Mouse (Mus musculus): ENCODE measurements at regions not wholly inside any gene's neighbourhood (a gene's known extent, or its start where the extent isn't known, plus 50 kb on each side); places are given as distances from the start of the nearest gene placed in this dataset.

- no peak for ATAC-seq (ENCODE audit: insufficient read depth)
- Histone ChIP-seq H3K4me3 (replicated peaks) (no peak overlapping the region), H3K9me3 (replicated peaks) (no peaks in the 10 kb centered on the region), H3K36me3 (replicated peaks) (no peaks in the 10 kb centered on the region), H3K4me1 (replicated peaks) (no peaks in the 10 kb centered on the region), H3K4me2 (no peak overlapping the region), H3K9ac (no peak overlapping the region), H3K27ac (replicated peaks) (no peak overlapping the region), H3K27me3 (no peaks in the 10 kb centered on the region)
- WGBS (ENCODE audit: insufficient replicate concordance) = 64% methylated on average over 1 of the region's 1 CpGs
Measured at GRCm38 (mm10) chr13:111100448-111100847, 154.4 kb upstream of the Actbl2 start.

- Histone ChIP-seq H3K9ac (no peak overlapping the region), H3K4me2 (no peak overlapping the region), H3K27ac (replicated peaks) (no peak overlapping the region), H3K4me3 (replicated peaks) (no peak overlapping the region), H3K36me3 (replicated peaks) (no peaks in the 10 kb centered on the region), H3K4me1 (replicated peaks) (no peaks in the 10 kb centered on the region), H3K9me3 (replicated peaks) (no peaks in the 10 kb centered on the region), H3K27me3 (no peaks in the 10 kb centered on the region)
- 57% methylated on average over 4 of the region's 4 CpGs for WGBS (ENCODE audit: insufficient replicate concordance)
- ATAC-seq (ENCODE audit: insufficient read depth) = no peak
Measured at GRCm38 (mm10) chr13:111104567-111105219, 150.1 kb upstream of the Actbl2 start.

GRCm38 (mm10) chr13:111131108-111131507 lies 123.7 kb upstream of the Actbl2 start:
- no peaks in the 10 kb centered on the region for H3K27me3 ChIP-seq
- no peak overlapping the region for H3K27ac ChIP-seq (replicated peaks)
- no peaks in the 10 kb centered on the region for H3K4me1 ChIP-seq (replicated peaks)
- H3K36me3 ChIP-seq (replicated peaks) = no peaks in the 10 kb centered on the region
- no peak for ATAC-seq (ENCODE audit: insufficient read depth)
- H3K9ac ChIP-seq = no peak overlapping the region
- 54% methylated on average over 3 of the region's 3 CpGs for WGBS (ENCODE audit: insufficient replicate concordance)
- no peaks in the 10 kb centered on the region for H3K9me3 ChIP-seq (replicated peaks)
- no peak overlapping the region for H3K4me3 ChIP-seq (replicated peaks)
- H3K4me2 ChIP-seq = no peak overlapping the region

- Histone ChIP-seq H3K4me3 (replicated peaks) (no peak overlapping the region), H3K9me3 (replicated peaks) (no peaks in the 10 kb centered on the region), H3K36me3 (replicated peaks) (no peaks in the 10 kb centered on the region), H3K4me2 (no peak overlapping the region), H3K9ac (no peak overlapping the region), H3K27me3 (no peaks in the 10 kb centered on the region), H3K4me1 (replicated peaks) (no peaks in the 10 kb centered on the region), H3K27ac (replicated peaks) (no peak overlapping the region)
- 64% methylated on average over 3 of the region's 3 CpGs for WGBS (ENCODE audit: insufficient replicate concordance)
- ATAC-seq (ENCODE audit: insufficient read depth) = no peak
Measured at GRCm38 (mm10) chr13:111136392-111136791, 118.4 kb upstream of the Actbl2 start.

- ATAC-seq (ENCODE audit: insufficient read depth) = no peak
- H3K36me3 ChIP-seq (replicated peaks) = no peaks in the 10 kb centered on the region
- no peak overlapping the region for H3K27ac ChIP-seq (replicated peaks)
- H3K9ac ChIP-seq = no peak overlapping the region
- no peaks in the 10 kb centered on the region for H3K27me3 ChIP-seq
- no peak overlapping the region for H3K4me2 ChIP-seq
- H3K9me3 ChIP-seq (replicated peaks) = no peaks in the 10 kb centered on the region
- 60% methylated on average over 7 of the region's 7 CpGs for WGBS (ENCODE audit: insufficient replicate concordance)
- no peaks in the 10 kb centered on the region for H3K4me1 ChIP-seq (replicated peaks)
- no peak overlapping the region for H3K4me3 ChIP-seq (replicated peaks)
Measured at GRCm38 (mm10) chr13:111142757-111143420, 111.9 kb upstream of the Actbl2 start.

- no peak overlapping the region for H3K27ac ChIP-seq (replicated peaks)
- no peak overlapping the region for H3K9ac ChIP-seq
- no peaks in the 10 kb centered on the region for H3K9me3 ChIP-seq (replicated peaks)
- ATAC-seq (ENCODE audit: insufficient read depth) = no peak
- no peaks in the 10 kb centered on the region for H3K4me1 ChIP-seq (replicated peaks)
- H3K4me3 ChIP-seq (replicated peaks) = no peak overlapping the region
- no peaks in the 10 kb centered on the region for H3K27me3 ChIP-seq
- H3K4me2 ChIP-seq = no peak overlapping the region
- WGBS (ENCODE audit: insufficient replicate concordance) = 47% methylated on average over 3 of the region's 3 CpGs
- H3K36me3 ChIP-seq (replicated peaks) = no peaks in the 10 kb centered on the region
Measured at GRCm38 (mm10) chr13:111144721-111145120, 110.1 kb upstream of the Actbl2 start.

- no peak for ATAC-seq (ENCODE audit: insufficient read depth)
- Histone ChIP-seq H3K36me3 (replicated peaks) (no peaks in the 10 kb centered on the region), H3K27ac (replicated peaks) (no peak overlapping the region), H3K4me3 (replicated peaks) (no peak overlapping the region), H3K9me3 (replicated peaks) (no peaks in the 10 kb centered on the region), H3K4me2 (no peak overlapping the region), H3K4me1 (replicated peaks) (no peaks in the 10 kb centered on the region), H3K27me3 (no peaks in the 10 kb centered on the region), H3K9ac (no peak overlapping the region)
- WGBS (ENCODE audit: insufficient replicate concordance) = 62% methylated on average over 14 of the region's 14 CpGs
Measured at GRCm38 (mm10) chr13:111157921-111158638, 96.7 kb upstream of the Actbl2 start.

GRCm38 (mm10) chr13:111159498-111159897 lies 95.3 kb upstream of the Actbl2 start:
- Histone ChIP-seq H3K9ac (no peak overlapping the region), H3K36me3 (replicated peaks) (no peaks in the 10 kb centered on the region), H3K9me3 (replicated peaks) (no peaks in the 10 kb centered on the region), H3K4me2 (no peak overlapping the region), H3K4me1 (replicated peaks) (no peaks in the 10 kb centered on the region), H3K4me3 (replicated peaks) (no peak overlapping the region), H3K27me3 (no peaks in the 10 kb centered on the region), H3K27ac (replicated peaks) (no peak overlapping the region)
- ATAC-seq (ENCODE audit: insufficient read depth) = no peak

GRCm38 (mm10) chr13:111165538-111165937 lies 89.3 kb upstream of the Actbl2 start:
- H3K4me2 ChIP-seq = no peak overlapping the region
- H3K27me3 ChIP-seq = no peaks in the 10 kb centered on the region
- H3K4me1 ChIP-seq (replicated peaks) = no peaks in the 10 kb centered on the region
- H3K9me3 ChIP-seq (replicated peaks) = no peaks in the 10 kb centered on the region
- H3K9ac ChIP-seq = no peak overlapping the region
- H3K4me3 ChIP-seq (replicated peaks) = no peak overlapping the region
- 55% methylated on average over 2 of the region's 2 CpGs for WGBS (ENCODE audit: insufficient replicate concordance)
- no peak for ATAC-seq (ENCODE audit: insufficient read depth)
- no peaks in the 10 kb centered on the region for H3K36me3 ChIP-seq (replicated peaks)
- H3K27ac ChIP-seq (replicated peaks) = no peak overlapping the region

- Histone ChIP-seq H3K9ac (no peak overlapping the region), H3K9me3 (replicated peaks) (no peaks in the 10 kb centered on the region), H3K36me3 (replicated peaks) (no peaks in the 10 kb centered on the region), H3K4me2 (no peak overlapping the region), H3K27me3 (no peaks in the 10 kb centered on the region), H3K4me1 (replicated peaks) (no peaks in the 10 kb centered on the region), H3K27ac (replicated peaks) (no peak overlapping the region), H3K4me3 (replicated peaks) (no peak overlapping the region)
- WGBS (ENCODE audit: insufficient replicate concordance) = 65% methylated on average over 5 of the region's 5 CpGs
- ATAC-seq (ENCODE audit: insufficient read depth) = no peak
Measured at GRCm38 (mm10) chr13:111170269-111171165, 84.3 kb upstream of the Actbl2 start.

- H3K27me3 ChIP-seq = no peaks in the 10 kb centered on the region
- H3K36me3 ChIP-seq (replicated peaks) = no peaks in the 10 kb centered on the region
- H3K9me3 ChIP-seq (replicated peaks) = no peaks in the 10 kb centered on the region
- no peaks in the 10 kb centered on the region for H3K4me1 ChIP-seq (replicated peaks)
- ATAC-seq (ENCODE audit: insufficient read depth) = no peak
- no peak overlapping the region for H3K4me2 ChIP-seq
- no peak overlapping the region for H3K4me3 ChIP-seq (replicated peaks)
- no peak overlapping the region for H3K9ac ChIP-seq
- WGBS (ENCODE audit: insufficient replicate concordance) = 63% methylated on average over 6 of the region's 6 CpGs
- no peak overlapping the region for H3K27ac ChIP-seq (replicated peaks)
Measured at GRCm38 (mm10) chr13:111179186-111179585, 75.6 kb upstream of the Actbl2 start.
